Mouse (Mus musculus): Measurements from ENCODE around the gene Mmp14. TPM values are rescaled to one million over a fixed set of nuclear protein-coding genes. Genes with fewer than 3 reads are reported as not detected.

Mmp14 gene
- polyA plus RNA-seq, 1 experiment = 80.4 TPM

DNA sequence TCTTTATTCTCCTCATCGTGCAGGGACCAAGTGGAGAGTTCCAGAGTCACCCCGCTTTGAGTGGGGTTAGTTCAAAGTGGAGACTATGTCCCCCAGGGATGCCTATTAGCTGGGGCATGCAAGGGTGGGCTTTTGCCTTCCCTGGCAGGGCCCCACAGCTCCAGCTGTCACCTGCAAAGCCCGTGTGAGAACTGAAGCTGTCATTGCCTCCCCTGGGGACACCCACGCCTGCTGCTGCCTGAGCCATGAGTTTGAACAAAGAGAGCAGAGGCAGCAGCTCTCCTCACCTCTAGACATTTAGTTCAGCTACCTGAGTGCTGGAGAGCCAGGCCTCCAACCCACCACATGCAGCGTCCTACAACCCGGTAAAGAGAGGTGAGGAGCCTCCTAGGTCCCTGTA lies 49.3 kb downstream of the Mmp14 start:
- peak; percentile 8 for DNase-seq (ENCODE audit: low read depth)
- TF ChIP-seq CTCF (IDR thresholded peaks at IDR 0.05; ENCODE audit: borderline replicate concordance, extremely low read depth, insufficient read depth, insufficient read length) = no peak
- no peak for TF ChIP-seq POLR2A (IDR thresholded peaks at IDR 0.05; ENCODE audit: borderline replicate concordance, extremely low read depth, insufficient read depth, insufficient read length, poor library complexity, severe bottlenecking)

DNA sequence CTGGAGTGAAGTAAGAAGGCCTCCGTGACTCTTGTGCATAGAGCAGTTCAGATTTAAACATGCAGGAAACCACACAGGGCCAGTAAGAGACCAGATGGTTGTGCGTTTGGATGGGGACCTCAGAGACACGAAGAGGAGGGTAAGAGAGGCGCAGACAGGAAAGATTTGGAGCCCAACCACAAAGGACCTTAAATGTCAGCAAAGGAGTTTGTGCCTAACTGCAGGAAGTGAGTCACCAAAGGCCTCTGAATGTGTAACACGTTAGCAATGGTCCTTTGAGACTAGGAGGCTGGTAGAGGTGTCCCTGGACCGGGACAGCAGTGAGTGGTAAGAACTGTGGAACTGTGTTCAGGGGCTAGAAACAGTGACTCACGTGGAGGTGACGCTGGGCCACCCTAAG lies 50.0 kb downstream of the Mmp14 start:
- no peak for TF ChIP-seq POLR2A (IDR thresholded peaks at IDR 0.05; ENCODE audit: borderline replicate concordance, extremely low read depth, insufficient read depth, insufficient read length, poor library complexity, severe bottlenecking)
- no peak for TF ChIP-seq CTCF (IDR thresholded peaks at IDR 0.05; ENCODE audit: borderline replicate concordance, extremely low read depth, insufficient read depth, insufficient read length)
- no peak for DNase-seq (ENCODE audit: low read depth)

DNA sequence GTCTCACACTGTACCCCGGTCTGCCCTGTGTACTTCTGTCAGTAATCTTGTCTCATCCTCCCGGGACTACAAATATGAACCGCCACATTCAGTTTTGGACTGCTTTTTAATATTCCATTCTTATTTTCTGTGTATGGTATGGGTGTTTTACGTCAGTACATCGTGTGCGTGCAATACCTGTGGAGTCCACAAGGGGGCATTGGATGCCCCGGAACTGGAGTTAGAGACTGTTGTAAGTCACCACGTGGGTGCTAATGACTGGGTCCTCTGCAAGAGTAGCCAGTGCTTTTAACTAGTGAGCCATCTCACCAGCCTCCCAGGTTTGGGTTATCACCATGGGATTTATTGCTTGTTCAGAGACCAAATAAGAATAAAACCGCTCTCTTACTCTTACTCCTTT lies 51.1 kb downstream of the Mmp14 start:
- TF ChIP-seq CTCF (IDR thresholded peaks at IDR 0.05; ENCODE audit: borderline replicate concordance, extremely low read depth, insufficient read depth, insufficient read length) (peak; percentile 57; the same call in 1 of the 2 replicates), POLR2A (IDR thresholded peaks at IDR 0.05; ENCODE audit: borderline replicate concordance, extremely low read depth, insufficient read depth, insufficient read length, poor library complexity, severe bottlenecking) (no peak)
- DNase-seq (ENCODE audit: low read depth) = peak; percentile 31

DNA sequence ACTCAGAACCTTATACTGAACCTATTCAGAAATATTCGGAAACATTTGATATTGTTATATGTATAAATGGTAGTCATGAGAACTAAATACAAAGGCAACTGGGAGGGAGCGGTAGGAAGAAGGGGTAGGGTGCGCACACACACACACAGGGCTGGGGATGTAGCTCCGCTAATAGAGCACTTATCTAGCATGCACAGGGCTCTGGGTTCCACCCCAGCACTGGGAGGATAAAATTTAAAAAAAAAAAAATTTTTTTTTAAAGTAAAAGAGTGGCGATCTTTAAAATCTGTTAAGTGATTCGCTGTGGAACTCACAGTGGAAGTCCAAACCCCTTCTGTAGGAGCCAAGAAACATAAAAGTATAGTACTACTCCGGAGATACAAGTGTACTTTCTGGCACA lies 54.5 kb downstream of the Mmp14 start:
- no peak for TF ChIP-seq CTCF (IDR thresholded peaks at IDR 0.05; ENCODE audit: borderline replicate concordance, extremely low read depth, insufficient read depth, insufficient read length)
- no peak for TF ChIP-seq POLR2A (IDR thresholded peaks at IDR 0.05; ENCODE audit: borderline replicate concordance, extremely low read depth, insufficient read depth, insufficient read length, poor library complexity, severe bottlenecking)
- no peak for DNase-seq (ENCODE audit: low read depth)

DNA sequence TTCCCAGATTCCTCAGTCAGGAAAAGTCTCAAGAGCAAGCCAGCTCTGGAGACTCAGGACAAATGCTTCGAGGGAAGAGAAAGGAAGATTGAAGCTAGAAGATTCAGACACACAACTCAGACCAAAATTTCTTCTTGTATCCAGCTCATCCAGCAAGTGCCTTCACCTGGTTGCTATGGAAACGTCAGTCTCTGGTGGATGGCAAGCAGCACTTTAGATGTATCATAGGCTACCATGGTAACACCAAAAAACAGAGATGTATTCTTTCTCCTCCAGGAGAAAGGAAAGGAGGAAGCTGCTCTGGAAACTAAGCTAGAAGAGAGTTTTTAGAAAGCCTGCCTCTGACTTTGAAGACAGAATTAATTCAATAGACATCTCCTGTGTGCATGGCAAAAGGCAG lies 56.3 kb downstream of the Mmp14 start:
- DNase-seq (ENCODE audit: low read depth) = peak; percentile 58

DNA sequence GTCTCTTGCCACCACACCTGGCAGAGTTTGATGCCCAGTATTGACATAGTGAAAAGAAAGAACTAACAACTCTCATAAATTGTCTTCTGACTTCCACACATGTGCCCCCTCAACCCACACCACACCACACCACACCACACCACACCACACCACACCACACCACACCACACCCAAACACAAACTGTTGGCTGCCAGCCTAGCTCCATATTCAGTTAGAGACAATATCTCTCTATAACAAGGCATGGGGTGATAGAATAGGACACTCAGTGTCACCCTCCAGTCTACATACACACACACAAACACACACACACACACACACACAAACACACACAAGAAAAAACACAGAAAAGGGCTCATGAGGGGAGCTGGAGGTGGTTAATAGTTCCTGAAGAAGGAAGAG lies 56.9 kb downstream of the Mmp14 start:
- no peak for TF ChIP-seq POLR2A (IDR thresholded peaks at IDR 0.05; ENCODE audit: borderline replicate concordance, extremely low read depth, insufficient read depth, insufficient read length, poor library complexity, severe bottlenecking)
- no peak for TF ChIP-seq CTCF (IDR thresholded peaks at IDR 0.05; ENCODE audit: borderline replicate concordance, extremely low read depth, insufficient read depth, insufficient read length)
- no peak for DNase-seq (ENCODE audit: low read depth)

More for the DNA sequence above, 56.3 kb downstream of the Mmp14 start:
- no peak for TF ChIP-seq POLR2A (IDR thresholded peaks at IDR 0.05; ENCODE audit: borderline replicate concordance, extremely low read depth, insufficient read depth, insufficient read length, poor library complexity, severe bottlenecking)
- TF ChIP-seq CTCF (IDR thresholded peaks at IDR 0.05; ENCODE audit: borderline replicate concordance, extremely low read depth, insufficient read depth, insufficient read length) = no peak

DNA sequence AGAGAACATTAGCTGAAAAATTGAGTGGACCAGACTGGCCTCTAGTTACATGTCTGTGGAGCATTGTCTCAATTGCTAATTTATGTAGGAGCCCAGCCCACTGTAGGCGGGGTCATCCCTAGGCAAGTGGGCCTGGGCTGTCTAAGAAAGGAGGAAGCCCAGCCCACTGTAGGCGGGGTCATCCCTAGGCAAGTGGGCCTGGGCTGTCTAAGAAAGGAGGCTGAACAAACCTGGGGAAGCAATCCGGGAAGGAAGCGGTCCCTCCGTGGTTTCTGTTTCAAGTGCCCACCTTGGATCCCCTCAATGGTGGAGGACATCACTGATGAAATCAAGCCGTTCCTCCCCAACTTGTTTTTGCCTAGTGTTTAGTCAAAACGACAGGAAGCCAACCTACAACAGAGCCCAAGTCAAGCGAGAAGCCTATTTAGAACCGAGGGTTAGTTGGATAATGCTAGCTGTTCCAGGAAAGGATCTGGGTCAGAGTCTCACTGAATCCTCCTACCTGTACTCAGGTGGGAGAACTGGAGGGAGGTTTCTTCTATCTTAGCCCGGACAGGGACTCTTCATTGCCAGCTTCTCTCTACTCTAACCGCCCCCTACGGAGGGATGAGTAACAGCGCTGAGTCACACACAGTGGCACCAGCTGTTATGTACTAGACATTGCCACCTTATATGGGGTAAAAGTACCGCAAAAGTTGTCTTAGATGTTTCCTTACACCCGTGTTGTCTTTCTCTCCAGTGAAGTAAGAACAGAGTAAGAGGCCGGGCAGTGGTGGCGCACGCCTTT lies 61.1 kb downstream of the Mmp14 start:
- DNase-seq (ENCODE audit: low read depth) = peak; percentile 24
- no peak for TF ChIP-seq CTCF (IDR thresholded peaks at IDR 0.05; ENCODE audit: borderline replicate concordance, extremely low read depth, insufficient read depth, insufficient read length)
- no peak for TF ChIP-seq POLR2A (IDR thresholded peaks at IDR 0.05; ENCODE audit: borderline replicate concordance, extremely low read depth, insufficient read depth, insufficient read length, poor library complexity, severe bottlenecking)

DNA sequence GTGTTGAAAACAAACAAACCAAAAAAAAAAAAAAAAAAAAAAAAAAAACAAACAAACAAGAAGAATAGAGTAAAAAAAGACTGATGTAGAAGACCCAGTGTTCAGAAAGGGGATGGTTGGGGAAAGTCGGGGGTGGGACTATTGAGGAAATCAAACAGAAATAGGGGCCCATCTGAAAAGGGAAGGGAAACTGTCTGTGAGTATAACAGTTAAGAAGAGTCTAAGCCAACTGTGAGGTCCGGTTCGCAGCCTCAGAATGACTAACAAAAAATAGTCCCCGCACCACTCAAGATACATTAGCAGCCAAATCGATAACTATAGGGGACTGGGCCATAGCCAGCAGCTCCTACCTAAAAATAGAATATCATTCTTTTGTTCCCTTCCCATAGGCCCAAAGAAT lies 61.8 kb downstream of the Mmp14 start:
- TF ChIP-seq POLR2A (IDR thresholded peaks at IDR 0.05; ENCODE audit: borderline replicate concordance, extremely low read depth, insufficient read depth, insufficient read length, poor library complexity, severe bottlenecking) = no peak
- TF ChIP-seq CTCF (IDR thresholded peaks at IDR 0.05; ENCODE audit: borderline replicate concordance, extremely low read depth, insufficient read depth, insufficient read length) = no peak

DNA sequence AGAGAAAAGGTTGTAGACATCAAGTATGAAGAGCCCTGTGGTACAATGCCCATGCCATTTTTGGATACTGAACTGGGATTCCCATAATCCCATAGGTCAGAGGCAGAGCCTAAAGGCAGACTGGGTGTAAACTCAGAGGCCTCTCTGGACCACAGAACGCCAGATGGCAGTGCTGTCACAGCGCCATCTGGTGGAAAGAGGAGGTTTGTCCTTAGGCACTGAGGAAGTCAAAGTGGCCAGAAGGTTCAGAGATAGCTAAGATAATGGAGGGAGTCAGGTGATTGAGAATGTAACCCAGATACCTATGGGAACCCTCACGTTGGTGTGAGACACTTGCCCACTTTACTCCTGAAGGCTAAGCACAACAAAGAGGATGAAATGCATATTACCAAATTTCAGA lies 62.8 kb downstream of the Mmp14 start:
- TF ChIP-seq CTCF (IDR thresholded peaks at IDR 0.05; ENCODE audit: borderline replicate concordance, extremely low read depth, insufficient read depth, insufficient read length) = peak; percentile 85
- no peak for TF ChIP-seq POLR2A (IDR thresholded peaks at IDR 0.05; ENCODE audit: borderline replicate concordance, extremely low read depth, insufficient read depth, insufficient read length, poor library complexity, severe bottlenecking)
- peak; percentile 69 for DNase-seq (ENCODE audit: low read depth)

More for the DNA sequence above, 61.8 kb downstream of the Mmp14 start:
- no peak for DNase-seq (ENCODE audit: low read depth)

Other genes starting within 250 kb of the Mmp14 start
- gene Dad1, start 177.5 kb upstream of the Mmp14 start, polyA plus RNA-seq (2012; rRNA removed) = 219 and 329 TPM in 2 replicates
- gene Abhd4, start 177.4 kb upstream of the Mmp14 start, polyA plus RNA-seq (2012; rRNA removed) = 16.8 and 29.9 TPM in 2 replicates
- gene Olfr49, start 146.7 kb upstream of the Mmp14 start, polyA plus RNA-seq (2012; rRNA removed) = not detected in 2 replicates
- gene Oxa1l, start 70.8 kb upstream of the Mmp14 start, polyA plus RNA-seq (2012; rRNA removed) = 98.0 and 101 TPM in 2 replicates
- gene Slc7a7, start 13.8 kb upstream of the Mmp14 start, polyA plus RNA-seq (2012; rRNA removed) = 7.2 and 8.0 TPM in 2 replicates
- gene Mrpl52, start 4.7 kb upstream of the Mmp14 start, polyA plus RNA-seq (2012; rRNA removed) = 186 and 230 TPM in 2 replicates
- gene Lrp10, start 32.5 kb downstream of the Mmp14 start, polyA plus RNA-seq (2012; rRNA removed) = 39.6 and 41.5 TPM in 2 replicates
- 24.7 and 31.3 TPM in 2 replicates for gene Rem2, start 44.5 kb downstream of the Mmp14 start, polyA plus RNA-seq (2012; rRNA removed)
- gene Prmt5, start 85.9 kb downstream of the Mmp14 start, polyA plus RNA-seq (2012; rRNA removed) = 88.7 and 95.5 TPM in 2 replicates
- gene Haus4, start 123.0 kb downstream of the Mmp14 start, polyA plus RNA-seq (2012; rRNA removed) = 15.5 and 18.8 TPM in 2 replicates
- 17.6 and 17.9 TPM in 2 replicates for gene Ajuba, start 145.9 kb downstream of the Mmp14 start, polyA plus RNA-seq (2012; rRNA removed)
- gene 4931414P19Rik, start 174.4 kb downstream of the Mmp14 start, polyA plus RNA-seq (2012; rRNA removed) = 12.8 and 14.5 TPM in 2 replicates
- gene Psmb5, start 186.4 kb downstream of the Mmp14 start, polyA plus RNA-seq (2012; rRNA removed) = 257 and 335 TPM in 2 replicates
- gene Psmb11, start 189.8 kb downstream of the Mmp14 start, polyA plus RNA-seq (2012; rRNA removed) = 0.07 TPM in 1 of 2 replicates, not detected in the other
- gene Gm17606, start 209.3 kb downstream of the Mmp14 start, polyA plus RNA-seq (2012; rRNA removed) = not detected in 2 replicates
- gene Cdh24, start 209.8 kb downstream of the Mmp14 start, polyA plus RNA-seq (2012; rRNA removed) = 73.5 and 75.5 TPM in 2 replicates

Data from brain, embryonic 14.5 days (tissue).